Mouse (Mus musculus) lung, postnatal 0 days (tissue): ENCODE measurements around the gene Gstm3. TPM values are rescaled to one million over a fixed set of nuclear protein-coding genes. Genes with fewer than 3 reads are reported as not detected.
"Not testable (repeated sequence)": the region's sequence is repeated elsewhere in the genome, so short reads cannot be mapped to it uniquely, and the experiment has no call there.

Experiments
- ATAC-seq: fragments of 200-750 bp; cut with Nextera tagmentation; 2 replicates; pipeline ENCODE4 v1.8.0; 2017; ENCODE audit warnings: moderate library complexity
- DNase-seq: peaks from one replicate; pipeline ENCODE4 v3.0.0-alpha.2; 2016; ENCODE audit warnings: low spot score
- H3K27ac ChIP-seq: fragments of 300-500 bp; sonication (generic); 2 replicates; pipeline ENCODE4 v1.5.1; 2014; ENCODE audit warnings: antibody characterized with exemption, mild to moderate bottlenecking, low read length, mixed read lengths
- H3K27me3 ChIP-seq: fragments of 300-500 bp; sonication (generic); replicated peaks from 2 replicates; pipeline ENCODE4 v1.6.1; 2014; ENCODE audit warnings: low read length, mixed read lengths; ENCODE audit not compliant: insufficient read depth
- H3K36me3 ChIP-seq: fragments of 300-500 bp; sonication (generic); 2 replicates; pipeline ENCODE4 v1.6.1; 2014; ENCODE audit warnings: low read length, mixed read lengths; ENCODE audit not compliant: insufficient read depth
- H3K4me1 ChIP-seq: fragments of 300-500 bp; sonication (generic); 2 replicates; pipeline ENCODE4 v1.6.1; 2014; ENCODE audit warnings: antibody characterized with exemption, low read depth, low read length, mixed read lengths; ENCODE audit not compliant: insufficient read depth
- H3K4me2 ChIP-seq: fragments of 300-500 bp; sonication (generic); replicated peaks from 2 replicates; pipeline ENCODE4 v1.6.1; 2014; ENCODE audit warnings: low read depth, mild to moderate bottlenecking, low read length, moderate library complexity, mixed read lengths
- H3K4me3 ChIP-seq: fragments of 300-500 bp; sonication (generic); 2 replicates; pipeline ENCODE4 v1.5.1; 2014; ENCODE audit warnings: low read depth, low read length
- H3K9ac ChIP-seq: fragments of 300-500 bp; sonication (generic); replicated peaks from 2 replicates; pipeline ENCODE4 v1.6.1; 2014; ENCODE audit warnings: low read depth, mild to moderate bottlenecking
- H3K9me3 ChIP-seq: fragments of 300-500 bp; sonication (generic); 2 replicates; pipeline ENCODE4 v1.6.1; 2016; ENCODE audit warnings: low read length, mixed read lengths
- CTCF ChIP-seq: IDR thresholded peaks from 2 replicates; pipeline ENCODE4 v1.5.1; 2016; ENCODE audit warnings: antibody characterized with exemption, mild to moderate bottlenecking
- EP300 ChIP-seq: IDR thresholded peaks from 2 replicates; pipeline ENCODE4 v1.6.1; 2016; ENCODE audit warnings: antibody characterized with exemption, mild to moderate bottlenecking, control low read depth
- WGBS: fragments of 180-500 bp; shearing (Covaris S2); extraction: QIAGEN DNeasy Blood & Tissue Kit; methylation state at CpG from one replicate; pipeline ENCODE4 v1.1.7; 2014; 5-methylcytosine and 5-hydroxymethylcytosine counted together
- polyA plus RNA-seq: library from polyadenylated mRNA; unstranded; fragments of >200 nt; fragmentation: Nextera tagmentation; extraction: Ambion mirVana; gene quantifications from 2 replicates; pipeline ENCODE4 v1.2.1, GENCODE M21; 2015

Gstm3 gene
- 0.27 and 0.40 TPM in 2 replicates for polyA plus RNA-seq

GRCm38 (mm10) chr3:107968724-107969395 lies at the start of gene Gstm3:
Gene Gstm3, minus strand, starts transcription at chr3:107969283.
- WGBS: 41% methylated on average over 13 of the region's 13 CpGs
- TF ChIP-seq EP300 (no peak), CTCF (no peak)
- Histone ChIP-seq H3K27me3 (no peaks in the 10 kb centered on the region), H3K9ac (no peak within 1 kb of the TSS), H3K4me2 (no peak within 1 kb of the TSS), H3K9me3 (no peaks in the 10 kb centered on the region), H3K4me1 (no peaks in the 10 kb centered on the region), H3K4me3 (no peak within 1 kb of the TSS), H3K36me3 (no peaks in the 10 kb centered on the region), H3K27ac (no peak within 1 kb of the TSS)
- DNase-seq (no peak), ATAC-seq (no peak)

DNA sequence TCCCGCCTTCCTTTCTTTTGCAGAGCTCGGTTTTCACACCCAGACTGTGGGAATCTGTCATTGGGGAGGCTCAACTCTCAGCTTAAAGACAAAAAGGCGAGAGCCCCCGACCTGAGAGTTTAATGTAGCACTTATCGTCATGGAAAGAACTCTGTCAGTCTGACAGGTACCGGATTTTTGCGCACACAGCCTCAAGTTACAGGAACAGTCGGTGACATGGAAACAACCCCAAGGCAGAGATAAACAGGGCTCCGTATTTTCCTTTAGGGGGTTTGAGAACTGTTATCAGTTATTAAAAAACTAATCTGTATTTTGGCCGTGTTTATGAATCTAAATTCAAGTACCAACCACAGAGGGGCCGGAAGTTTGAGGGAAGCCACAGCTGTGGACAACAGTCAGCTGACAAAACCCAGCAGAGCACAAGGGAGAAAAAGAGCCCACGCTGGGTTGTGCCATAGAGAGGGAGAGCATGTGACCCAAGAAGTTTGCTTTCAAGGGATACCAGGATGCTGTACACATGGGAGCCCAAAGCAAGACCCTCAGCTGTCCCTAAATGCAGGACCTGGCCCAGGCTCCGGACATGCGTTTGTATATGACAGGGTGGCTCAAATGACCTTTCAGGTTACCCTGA lies 49.2 kb upstream of the Gstm3 start:
- Histone ChIP-seq H3K4me3 (peak overlapping the region; percentile 28; the same call in 1 of the 2 replicates), H3K36me3 (no peaks in the 10 kb centered on the region), H3K4me2 (peak overlapping the region; percentile 67), H3K27me3 (no peaks in the 10 kb centered on the region), H3K4me1 (0 out of 2 replicates have a peak, but pooled peaks cover 8% of the 10 kb centered on the region), H3K9ac (0 out of 2 replicates have a peak overlapping the region, but pooled peaks have one; percentile 56), H3K27ac (peak overlapping the region; percentile 86), H3K9me3 (no peaks in the 10 kb centered on the region)
- DNase-seq (peak; percentile 67), ATAC-seq (0 out of 2 replicates have a peak, but pooled peaks have one; percentile 8)
- TF ChIP-seq CTCF (no peak), EP300 (no peak; the same call in 1 of the 2 replicates)
- 17% methylated on average over 14 of the region's 14 CpGs for WGBS

DNA sequence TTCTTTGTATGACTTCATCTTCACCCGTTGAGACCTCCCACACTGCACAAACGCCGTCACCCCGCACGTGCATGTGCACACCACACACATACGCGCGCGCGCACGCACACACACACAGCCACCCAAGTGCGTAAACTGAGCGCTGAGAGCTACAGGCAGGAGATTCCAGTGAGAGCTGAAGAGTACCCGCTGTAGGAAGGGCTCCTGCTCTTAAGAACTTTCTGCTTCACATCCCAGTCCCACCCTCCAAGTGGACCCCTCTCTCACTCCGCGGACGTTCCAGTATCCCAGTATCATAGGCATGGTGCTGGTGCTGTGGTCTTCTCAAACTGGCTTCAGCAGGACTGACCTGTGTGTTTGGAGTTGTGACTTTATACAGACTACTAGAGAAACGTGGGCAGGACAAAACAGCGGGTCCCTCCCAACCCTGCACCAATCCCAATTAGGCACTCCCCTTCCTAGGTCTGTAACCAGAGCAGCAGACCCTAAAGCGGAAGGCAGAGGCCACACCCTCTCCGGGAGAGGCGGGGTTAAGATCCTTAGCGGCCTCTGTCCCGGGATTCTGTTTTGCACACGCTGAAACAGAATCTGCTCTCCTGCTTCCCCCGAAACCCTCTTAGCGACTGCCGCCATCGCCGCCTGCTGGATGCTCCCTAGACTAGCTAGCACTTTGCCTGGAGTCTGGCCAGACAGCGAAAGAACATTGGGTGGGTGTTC lies 48.5 kb upstream of the Gstm3 start, which contains the start of gene Gstm1:
Gene Gstm1 (minus strand): TSS at position 501 of the 717 bp plus-strand sequence.
- Histone ChIP-seq H3K4me2 (peak within 1 kb of the TSS; percentile 67), H3K9ac (peak within 1 kb of the TSS; percentile 56; the same call in 1 of the 2 replicates)
- under 1% methylated on average over 31 of the region's 31 CpGs for WGBS

DNA sequence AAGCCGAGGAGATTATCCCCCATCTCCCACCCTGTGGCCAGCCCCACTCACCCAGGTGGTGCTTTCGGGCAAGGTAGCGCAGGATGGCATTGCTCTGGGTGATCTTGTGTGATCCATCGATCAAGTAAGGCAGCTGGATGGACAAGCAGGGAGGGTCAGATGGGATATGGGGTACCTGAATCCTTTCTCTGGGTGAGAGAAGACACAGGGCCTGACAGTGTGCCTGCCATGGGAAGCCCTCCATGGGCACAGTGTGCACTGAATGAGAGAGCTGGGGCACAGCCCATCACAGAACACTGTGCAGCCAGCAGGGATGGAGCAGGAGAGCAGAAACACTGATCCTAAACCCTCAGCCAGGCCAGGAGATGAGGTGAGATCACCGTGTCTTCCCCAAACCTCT lies 47.4 kb upstream of the Gstm3 start:
- not testable (repeated sequence) for H3K36me3 ChIP-seq, H3K27ac ChIP-seq, DNase-seq, H3K4me1 ChIP-seq, H3K9me3 ChIP-seq, H3K4me3 ChIP-seq, ATAC-seq, H3K27me3 ChIP-seq, H3K9ac ChIP-seq
- WGBS: 88% methylated on average over 5 of the region's 5 CpGs
- peak overlapping the region; percentile 67 for H3K4me2 ChIP-seq

More for the DNA sequence above, 48.5 kb upstream of the Gstm3 start, which contains the start of gene Gstm1:
- H3K27me3 ChIP-seq: no peaks in the 10 kb centered on the region
- ATAC-seq: peak; percentile 98
- H3K9me3 ChIP-seq: no peaks in the 10 kb centered on the region
- peak within 1 kb of the TSS; percentile 96 for H3K27ac ChIP-seq
- no peaks in the 10 kb centered on the region for H3K36me3 ChIP-seq
- H3K4me1 ChIP-seq: 0 out of 2 replicates have a peak, but pooled peaks cover 8% of the 10 kb centered on the region
- TF ChIP-seq EP300 (peak; percentile 64; the same call in 1 of the 2 replicates), CTCF (peak; percentile 96)
- peak; percentile 99 for DNase-seq
- peak within 1 kb of the TSS; percentile 42 for H3K4me3 ChIP-seq

- Histone ChIP-seq H3K4me2 (no peak overlapping the region), H3K27ac (no peak overlapping the region), H3K27me3 (no peaks in the 10 kb centered on the region), H3K4me1 (0 out of 2 replicates have a peak, but pooled peaks cover 8% of the 10 kb centered on the region), H3K9me3 (no peaks in the 10 kb centered on the region), H3K4me3 (no peak overlapping the region), H3K36me3 (no peaks in the 10 kb centered on the region), H3K9ac (no peak overlapping the region)
- TF ChIP-seq EP300 (no peak), CTCF (no peak)
- ATAC-seq: no peak
- 90% methylated on average over 2 of the region's 2 CpGs for WGBS
- no peak for DNase-seq
Observed at GRCm38 (mm10) chr3:108014974-108015346, 45.9 kb upstream of the Gstm3 start.
